Mouse (Mus musculus): ENCODE results near the gene Ptbp3.

DNA sequence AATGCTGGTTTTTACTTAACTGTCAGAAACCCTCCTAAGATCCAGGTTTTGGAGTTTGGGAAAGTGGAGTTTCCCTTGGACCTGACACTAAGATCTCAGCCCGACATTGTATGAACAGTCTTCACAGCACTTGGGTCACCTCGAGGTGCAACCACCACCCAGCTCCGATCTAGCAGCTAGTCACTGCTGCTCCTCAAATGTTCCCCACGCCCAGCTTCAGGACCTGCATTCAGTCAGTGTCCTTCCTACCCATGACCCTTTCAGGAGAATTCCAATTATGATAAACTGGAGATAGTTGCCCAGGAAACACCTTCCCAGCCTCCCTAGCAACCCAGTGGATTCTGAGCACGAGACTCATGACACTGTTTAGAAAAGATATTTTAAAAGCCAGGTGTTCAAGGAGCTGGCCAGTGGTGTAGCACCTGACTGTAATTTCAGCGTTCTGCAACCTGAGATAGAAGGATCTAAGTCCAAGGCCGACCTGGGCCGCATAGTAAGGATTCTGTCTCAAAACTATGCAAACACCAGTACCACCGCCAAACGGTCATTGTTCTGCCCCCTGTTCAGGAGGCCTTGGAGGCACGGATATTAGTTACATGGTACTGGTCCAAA lies 87.9 kb downstream of the Ptbp3 start:
- no peak for TF ChIP-seq CTCF (IDR thresholded peaks at IDR 0.05; ENCODE audit: low read depth, low read length)
- TF ChIP-seq POLR2A (IDR thresholded peaks at IDR 0.05; ENCODE audit: borderline replicate concordance, low read depth, low read length), result no peak
